Mouse (Mus musculus) kidney, embryonic 14.5 days (tissue): ENCODE measurements around the gene Tmco4. TPM values are rescaled to one million over a fixed set of nuclear protein-coding genes. Genes with fewer than 3 reads are reported as not detected.

Experiments used
- ATAC-seq: fragments of 200-750 bp; cut with Nextera tagmentation; 2 replicates; pipeline ENCODE4 v1.8.0; 2017; ENCODE audit warnings: moderate number of reproducible peaks, mild to moderate bottlenecking, moderate TSS enrichment, moderate library complexity; ENCODE audit not compliant: low FRiP score, low TSS enrichment
- H3K27ac ChIP-seq: fragments of 300-500 bp; sonication (generic); 2 replicates; pipeline ENCODE4 v1.5.1; 2014; ENCODE audit warnings: low read depth, mild to moderate bottlenecking, low read length, moderate library complexity, mixed read lengths
- H3K27me3 ChIP-seq: fragments of 300-500 bp; sonication (generic); 2 replicates; pipeline ENCODE4 v1.6.1; 2014; ENCODE audit warnings: mild to moderate bottlenecking, low read length; ENCODE audit not compliant: control insufficient read depth, insufficient read depth
- H3K36me3 ChIP-seq: fragments of 300-500 bp; sonication (generic); 2 replicates; pipeline ENCODE4 v1.6.1; 2014; ENCODE audit warnings: low read length, mixed read lengths; ENCODE audit not compliant: control insufficient read depth, insufficient read depth
- H3K4me1 ChIP-seq: fragments of 300-500 bp; sonication (generic); 2 replicates; pipeline ENCODE4 v1.6.1; 2014; ENCODE audit warnings: low read length, mixed read lengths; ENCODE audit not compliant: control insufficient read depth, insufficient read depth
- H3K4me2 ChIP-seq: fragments of 300-500 bp; sonication (generic); replicated peaks from 2 replicates; pipeline ENCODE4 v1.6.1; 2014; ENCODE audit warnings: low read depth, mild to moderate bottlenecking, low read length
- H3K4me3 ChIP-seq: fragments of 300-500 bp; sonication (generic); 2 replicates; pipeline ENCODE4 v1.5.1; 2014; ENCODE audit warnings: mild to moderate bottlenecking, low read length
- H3K9ac ChIP-seq: fragments of 300-500 bp; sonication (generic); 2 replicates; pipeline ENCODE4 v1.6.1; 2014; ENCODE audit warnings: low read depth, mild to moderate bottlenecking, low read length, moderate library complexity
- H3K9me3 ChIP-seq: fragments of 300-500 bp; sonication (generic); 2 replicates; pipeline ENCODE4 v1.6.1; 2016; ENCODE audit warnings: low read length; ENCODE audit not compliant: control insufficient read depth
- WGBS: fragments of 180-500 bp; shearing (Covaris S2); extraction: QIAGEN DNeasy Blood & Tissue Kit; methylation state at CpG from one replicate; pipeline ENCODE4 v1.1.7; 2014; 5-methylcytosine and 5-hydroxymethylcytosine counted together
- polyA plus RNA-seq: library from polyadenylated mRNA; unstranded; fragments of >200 nt; fragmentation: Nextera tagmentation; extraction: Ambion mirVana; gene quantifications from 2 replicates; pipeline ENCODE4 v1.2.1, GENCODE M21; 2014

Tmco4 gene
- polyA plus RNA-seq, 1 experiment from 2014 or later = 4.7 TPM

- peaks cover 22% of the 10 kb centered on the region for H3K4me1 ChIP-seq
- H3K4me3 ChIP-seq = peak within 1 kb of the TSS; percentile 69
- no peaks in the 10 kb centered on the region for H3K36me3 ChIP-seq
- under 1% methylated on average over 85 of the region's 105 CpGs for WGBS
- peak within 1 kb of the TSS; percentile 97 for H3K4me2 ChIP-seq
- 0 out of 2 replicates have a peak, but pooled peaks cover 3% of the 10 kb centered on the region for H3K27me3 ChIP-seq
- no peaks in the 10 kb centered on the region; the same call in 1 of the 2 replicates for H3K9me3 ChIP-seq
- peak within 1 kb of the TSS; percentile 33; the same call in 1 of the 2 replicates for H3K27ac ChIP-seq
- peak; percentile 65 for ATAC-seq
- H3K9ac ChIP-seq = peak within 1 kb of the TSS; percentile 77
Measured at GRCm38 (mm10) chr4:139092356-139093195, 119.9 kb downstream of the Tmco4 start, which contains the start of gene Nbl1. Nbl1 (minus strand) TSS chr4:139092993.

GRCm38 (mm10) chr4:139093196-139093530, 120.5 kb downstream of the Tmco4 start:
- Histone ChIP-seq H3K27ac (no peak overlapping the region), H3K4me3 (peak overlapping the region; percentile 69), H3K4me2 (peak overlapping the region; percentile 97), H3K27me3 (0 out of 2 replicates have a peak, but pooled peaks cover 3% of the 10 kb centered on the region), H3K9ac (peak overlapping the region; percentile 77; the same call in 1 of the 2 replicates), H3K9me3 (no peaks in the 10 kb centered on the region; the same call in 1 of the 2 replicates), H3K36me3 (no peaks in the 10 kb centered on the region), H3K4me1 (peaks cover 22% of the 10 kb centered on the region)
- WGBS = 21% methylated on average over 13 of the region's 13 CpGs
- peak; percentile 30 for ATAC-seq

- H3K27me3 ChIP-seq = 0 out of 2 replicates have a peak, but pooled peaks cover 3% of the 10 kb centered on the region
- no peak overlapping the region for H3K9ac ChIP-seq
- WGBS = 45% methylated on average over 1 of the region's 1 CpGs
- no peak overlapping the region for H3K4me2 ChIP-seq
- no peaks in the 10 kb centered on the region for H3K36me3 ChIP-seq
- 0 out of 2 replicates have a peak, but pooled peaks have one; percentile 6 for ATAC-seq
- peaks cover 22% of the 10 kb centered on the region for H3K4me1 ChIP-seq
- H3K9me3 ChIP-seq = no peaks in the 10 kb centered on the region; the same call in 1 of the 2 replicates
- no peak overlapping the region for H3K4me3 ChIP-seq
- H3K27ac ChIP-seq = no peak overlapping the region
Measured at GRCm38 (mm10) chr4:139095406-139095805, 122.7 kb downstream of the Tmco4 start.

GRCm38 (mm10) chr4:139096201-139096600, 123.5 kb downstream of the Tmco4 start:
- H3K27ac ChIP-seq = no peak overlapping the region
- ATAC-seq = no peak
- H3K9me3 ChIP-seq = no peaks in the 10 kb centered on the region; the same call in 1 of the 2 replicates
- H3K9ac ChIP-seq = no peak overlapping the region
- H3K4me2 ChIP-seq = no peak overlapping the region
- no peak overlapping the region for H3K4me3 ChIP-seq
- H3K36me3 ChIP-seq = no peaks in the 10 kb centered on the region
- no peaks in the 10 kb centered on the region for H3K27me3 ChIP-seq
- WGBS = 41% methylated on average over 5 of the region's 5 CpGs
- H3K4me1 ChIP-seq = peaks cover 18% of the 10 kb centered on the region

- Histone ChIP-seq H3K4me2 (no peak overlapping the region), H3K9ac (no peak overlapping the region), H3K4me3 (no peak overlapping the region), H3K27me3 (no peaks in the 10 kb centered on the region), H3K27ac (no peak overlapping the region), H3K9me3 (no peaks in the 10 kb centered on the region), H3K36me3 (peaks cover 21% of the 10 kb centered on the region), H3K4me1 (peaks cover 6% of the 10 kb centered on the region; the same call in 1 of the 2 replicates)
- WGBS = 92% methylated on average over 8 of the region's 8 CpGs
- no peak for ATAC-seq
Measured at GRCm38 (mm10) chr4:139100326-139100725, 127.6 kb downstream of the Tmco4 start.

GRCm38 (mm10) chr4:139101546-139101945, 128.9 kb downstream of the Tmco4 start:
- no peaks in the 10 kb centered on the region for H3K4me1 ChIP-seq

GRCm38 (mm10) chr4:139105453-139105852, 132.8 kb downstream of the Tmco4 start:
- WGBS = 94% methylated on average over 1 of the region's 1 CpGs

More at GRCm38 (mm10) chr4:139101546-139101945, 128.9 kb downstream of the Tmco4 start:
- WGBS = 89% methylated on average over 6 of the region's 6 CpGs
- no peak overlapping the region for H3K4me2 ChIP-seq
- H3K27me3 ChIP-seq = no peaks in the 10 kb centered on the region
- H3K9me3 ChIP-seq = no peaks in the 10 kb centered on the region
- H3K4me3 ChIP-seq = no peak overlapping the region
- ATAC-seq = no peak
- peaks cover 21% of the 10 kb centered on the region for H3K36me3 ChIP-seq
- H3K27ac ChIP-seq = no peak overlapping the region
- H3K9ac ChIP-seq = no peak overlapping the region

More at GRCm38 (mm10) chr4:139105453-139105852, 132.8 kb downstream of the Tmco4 start:
- Histone ChIP-seq H3K27me3 (no peaks in the 10 kb centered on the region), H3K4me3 (no peak overlapping the region), H3K27ac (no peak overlapping the region), H3K9me3 (no peaks in the 10 kb centered on the region), H3K4me1 (peaks cover under 1% of the 10 kb centered on the region; the same call in 1 of the 2 replicates), H3K4me2 (no peak overlapping the region), H3K36me3 (peaks cover 21% of the 10 kb centered on the region), H3K9ac (no peak overlapping the region)
- ATAC-seq = no peak
